Mouse (Mus musculus) cerebellum, adult (tissue): ENCODE measurements at regions not wholly inside any gene's neighbourhood (a gene's known extent, or its start where the extent isn't known, plus 50 kb on each side); places are given as distances from the start of the nearest gene placed in this dataset.

ENCODE experiments used
- ATAC-seq: cut with Nextera tagmentation; 2 replicates; pipeline ENCODE4 v1.9.2; 2017; ENCODE audit warnings: mild to moderate bottlenecking, moderate library complexity, mixed read lengths; ENCODE audit not compliant: insufficient number of reproducible peaks, low FRiP score, low TSS enrichment

DNA sequence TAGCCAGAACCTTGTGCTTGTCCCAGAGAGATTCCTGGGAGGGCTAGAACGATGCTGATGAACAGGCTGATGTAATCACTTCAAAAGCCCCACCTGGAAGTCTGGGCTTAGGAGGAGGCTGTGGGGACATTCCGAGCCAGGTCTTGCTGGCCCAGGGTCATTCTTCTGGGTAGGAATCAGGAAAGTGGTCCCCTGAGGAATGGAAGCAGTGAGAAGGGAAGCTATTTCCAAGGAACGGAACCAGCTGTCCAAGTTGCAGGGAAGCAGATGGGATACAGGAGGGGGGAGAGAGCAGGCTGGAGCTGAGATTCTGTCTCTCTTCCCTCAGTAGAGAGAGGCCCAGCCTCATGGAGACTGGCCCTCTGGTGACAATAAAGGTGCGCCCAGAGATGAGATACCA lies 243.9 kb downstream of the Tcf7l2 start:
- no peak for ATAC-seq

DNA sequence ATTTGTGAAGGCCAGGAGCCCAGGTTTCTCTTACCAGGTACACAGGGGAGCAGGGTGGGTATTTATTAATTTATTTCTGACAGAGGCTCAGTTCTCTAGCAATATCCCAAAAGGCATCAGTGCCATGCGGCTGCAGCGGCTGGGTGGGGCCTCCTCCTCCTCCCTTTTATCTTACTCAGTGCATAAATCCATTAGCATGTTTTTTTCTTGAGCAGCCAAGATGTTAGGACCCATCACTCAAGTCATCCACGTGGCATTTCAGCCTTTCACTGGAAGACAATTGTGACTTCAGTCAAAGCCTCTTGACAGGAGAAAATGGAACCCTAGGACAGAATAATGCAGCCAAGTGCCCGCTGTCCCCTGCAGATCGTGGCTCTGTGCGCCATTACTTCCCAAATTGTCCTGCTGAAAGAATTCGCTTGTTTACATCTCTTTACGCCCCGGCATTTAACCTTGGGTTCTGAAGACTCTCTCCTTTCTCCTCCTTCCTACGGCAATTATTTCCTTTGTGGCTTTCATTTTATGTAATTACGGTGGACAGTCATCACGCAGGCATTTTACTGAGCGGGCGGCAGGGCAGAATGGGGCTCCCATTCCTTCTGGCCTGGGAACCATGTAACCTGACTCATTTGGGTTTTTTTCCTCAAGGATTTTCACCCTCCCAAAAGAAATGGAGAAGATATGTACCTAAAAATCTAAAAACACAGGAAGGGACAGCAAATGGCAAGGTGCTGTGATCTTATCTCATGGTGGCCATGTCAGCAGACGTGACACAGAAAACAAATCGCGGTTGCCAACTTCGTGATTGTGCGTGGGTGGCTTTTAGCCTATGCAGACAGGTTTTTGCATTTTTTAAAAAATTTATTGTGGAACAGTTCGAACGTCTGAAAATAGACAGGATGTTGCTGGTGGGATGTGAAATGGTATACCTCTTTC lies 250.4 kb downstream of the Tcf7l2 start:
- ATAC-seq = no peak

DNA sequence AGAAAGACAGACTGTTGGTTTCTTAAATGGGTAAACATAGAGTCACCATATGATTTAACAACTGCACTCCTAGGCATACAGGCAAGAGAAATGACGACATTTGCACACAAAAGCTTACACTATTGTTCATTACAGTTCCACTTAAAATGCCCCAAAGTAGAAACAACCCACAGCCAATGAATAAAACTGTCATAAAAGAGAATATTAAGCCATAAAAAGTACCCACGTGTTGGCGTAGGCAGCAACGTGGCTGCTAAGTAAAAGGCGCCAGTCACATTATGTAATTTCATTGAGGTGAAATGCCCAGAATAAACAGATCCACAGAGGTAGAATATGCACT lies 251.1 kb downstream of the Tcf7l2 start:
- no peak for ATAC-seq

DNA sequence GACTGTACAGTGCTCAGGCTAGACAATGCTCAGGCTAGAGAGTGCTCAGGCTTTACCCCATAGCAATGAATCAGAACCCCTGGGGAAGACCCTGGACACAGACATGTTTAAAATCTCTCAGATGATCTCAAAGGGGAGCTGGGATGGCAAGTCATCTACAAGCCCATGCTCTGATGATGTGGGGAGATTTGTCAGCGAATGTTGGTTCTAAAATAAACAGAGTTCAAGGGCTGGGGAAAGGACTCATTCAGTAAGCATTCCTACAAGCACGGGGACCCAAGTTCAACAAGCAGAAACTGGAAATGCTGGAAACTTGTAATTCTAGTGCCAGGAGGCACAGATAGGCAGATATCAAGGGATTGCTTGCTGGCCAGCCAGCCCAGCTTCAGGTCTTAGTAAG lies 254.1 kb downstream of the Tcf7l2 start:
- no peak for ATAC-seq

DNA sequence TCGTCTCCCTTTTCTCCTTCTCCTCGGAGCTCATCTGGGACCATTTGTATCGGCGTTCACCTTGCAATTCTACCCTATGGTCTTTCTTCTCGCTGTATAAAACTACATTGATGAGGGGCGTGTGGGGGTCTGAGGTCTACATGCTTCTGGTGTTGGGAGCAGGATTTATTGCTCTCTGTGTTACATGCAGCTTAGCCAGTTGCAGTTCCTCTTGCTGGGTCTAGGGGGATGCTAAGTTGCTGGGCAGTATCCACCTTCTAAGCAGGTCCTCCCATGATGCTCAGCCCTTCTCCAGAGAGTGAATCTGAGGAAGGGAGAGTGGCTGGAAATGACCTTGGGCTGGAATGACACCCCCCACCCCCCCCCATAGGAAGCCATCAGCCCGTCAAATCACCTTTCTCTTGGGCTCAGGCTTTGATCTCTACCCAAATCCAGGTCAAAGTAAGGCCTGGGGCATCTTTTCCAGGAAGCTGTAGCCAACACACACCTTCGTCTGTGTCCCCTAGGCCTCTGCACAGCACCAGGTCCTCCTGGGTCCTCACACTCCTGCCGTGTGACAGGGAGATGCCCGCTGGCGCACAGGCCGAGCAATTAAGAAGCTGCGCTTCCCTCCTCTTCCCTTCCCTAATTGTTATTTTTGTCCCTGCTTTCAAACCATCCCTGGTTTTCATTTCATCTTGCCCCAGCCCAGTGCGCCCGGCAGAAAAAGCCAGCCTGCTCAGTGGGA lies 257.0 kb downstream of the Tcf7l2 start:
- no peak for ATAC-seq

DNA sequence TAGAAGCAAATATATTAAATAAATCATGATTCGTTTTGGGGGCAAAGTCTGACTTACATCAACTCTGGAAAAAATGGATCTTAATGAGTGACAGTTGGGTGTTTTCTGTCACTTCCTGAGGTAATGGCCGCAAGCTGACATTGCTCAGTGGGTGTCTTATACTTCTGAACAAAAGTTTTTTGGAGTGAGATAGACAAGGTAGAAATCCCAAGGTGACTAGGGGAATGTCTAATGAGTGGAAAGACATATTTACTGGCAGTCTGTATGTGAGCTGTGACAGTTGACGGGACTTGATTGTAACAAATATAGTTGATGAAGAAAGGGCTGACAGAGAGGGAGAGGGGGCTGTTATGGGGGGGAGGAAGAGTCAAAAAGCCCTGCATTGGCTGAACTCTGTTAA lies 257.8 kb downstream of the Tcf7l2 start:
- no peak for ATAC-seq

DNA sequence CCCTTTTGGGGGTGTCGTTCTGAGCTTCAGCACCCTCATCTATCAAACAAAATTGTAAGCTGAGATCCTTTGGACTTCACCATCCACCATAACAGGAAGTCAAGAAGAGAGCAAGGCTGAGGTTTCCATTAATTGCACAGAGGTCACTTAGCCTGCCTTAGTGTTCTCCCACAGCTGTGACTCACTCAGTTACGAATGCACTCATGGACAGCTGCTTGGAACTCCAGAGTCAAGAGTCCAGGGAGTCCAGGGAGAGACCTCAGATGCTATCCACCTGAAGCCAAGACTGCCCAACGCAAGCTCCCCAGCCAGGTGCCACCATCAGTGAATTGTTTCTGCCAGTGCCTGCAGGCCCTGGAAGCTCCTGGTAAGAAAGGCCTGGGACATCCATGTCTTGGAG lies 259.8 kb downstream of the Tcf7l2 start:
- no peak for ATAC-seq

DNA sequence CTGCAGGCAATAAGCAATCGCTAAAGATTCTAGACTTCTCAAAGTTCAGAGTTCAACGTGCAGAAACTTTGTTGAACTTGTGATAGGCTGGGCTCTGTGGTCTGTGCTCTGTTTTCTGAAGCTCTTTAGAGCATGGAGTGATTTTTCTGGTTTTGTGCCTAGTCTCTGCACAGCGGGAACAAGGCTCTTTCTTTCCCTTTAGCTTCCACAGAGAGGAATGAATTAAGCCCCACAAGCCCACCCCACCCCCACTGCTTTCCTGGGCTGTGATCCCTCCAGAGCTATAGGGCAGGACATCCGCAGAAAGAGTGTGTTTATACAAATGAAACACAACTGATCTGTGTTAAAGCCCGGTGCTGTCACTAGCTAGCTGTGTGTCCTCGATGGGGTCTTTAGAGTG lies 264.3 kb downstream of the Tcf7l2 start:
- no peak for ATAC-seq

DNA sequence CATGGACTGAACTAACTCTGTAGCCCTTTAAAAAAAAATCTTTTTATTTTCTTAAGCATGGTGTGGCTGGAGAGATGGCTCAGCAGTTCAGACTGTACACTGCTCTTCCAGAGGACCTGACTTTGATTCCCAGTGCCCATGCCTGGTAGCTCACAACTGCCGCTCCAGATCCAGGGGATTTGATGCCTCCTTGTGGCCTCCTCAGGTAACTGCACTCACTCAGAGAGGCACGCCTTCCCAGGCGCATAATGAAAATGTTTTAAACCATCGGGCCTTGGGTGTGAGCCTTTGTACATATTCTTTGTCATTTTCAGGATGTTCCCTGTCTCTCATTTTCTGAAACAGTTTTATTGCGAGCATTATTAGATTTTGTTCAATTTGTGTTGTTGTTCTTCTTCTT lies 265.8 kb downstream of the Tcf7l2 start:
- ATAC-seq = no peak

DNA sequence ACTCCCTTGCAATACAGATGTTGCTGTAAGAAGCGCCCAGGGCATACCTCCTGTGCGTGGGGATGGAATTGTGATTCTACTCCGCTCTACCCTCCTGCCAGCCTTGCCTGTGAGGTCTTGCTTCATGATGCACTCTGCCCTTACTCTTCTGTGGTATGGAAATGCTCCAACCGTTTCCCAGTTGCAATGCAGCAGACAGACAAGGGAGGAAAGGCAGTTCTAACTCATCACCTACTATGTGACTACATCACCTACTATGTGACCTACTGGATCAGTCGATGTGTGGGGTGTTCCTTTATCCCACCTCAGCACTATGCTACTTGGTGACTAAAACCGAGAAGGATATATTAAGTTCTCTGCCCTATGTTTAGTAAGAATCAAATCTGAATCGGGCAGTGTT lies 269.1 kb downstream of the Tcf7l2 start:
- no peak for ATAC-seq

DNA sequence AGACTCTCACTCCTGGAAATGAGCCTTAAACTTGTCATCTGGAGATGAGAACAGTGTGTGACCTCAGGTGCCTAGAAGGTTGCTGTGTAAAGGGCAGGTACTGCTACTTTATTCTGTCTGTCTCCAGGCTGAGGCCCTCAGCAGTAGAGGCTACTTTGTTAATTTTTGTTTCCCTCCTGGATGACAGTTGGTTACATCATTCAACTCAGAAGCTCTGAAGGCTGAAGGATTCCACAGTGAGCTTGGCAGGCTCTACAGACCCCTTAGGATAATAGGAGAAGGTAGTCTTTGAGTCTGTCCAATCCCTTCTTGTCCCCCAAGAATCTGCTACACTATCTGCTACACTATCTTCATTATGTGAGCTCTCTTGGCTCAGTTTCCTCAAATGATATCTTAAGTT lies 269.7 kb downstream of the Tcf7l2 start:
- ATAC-seq = no peak

DNA sequence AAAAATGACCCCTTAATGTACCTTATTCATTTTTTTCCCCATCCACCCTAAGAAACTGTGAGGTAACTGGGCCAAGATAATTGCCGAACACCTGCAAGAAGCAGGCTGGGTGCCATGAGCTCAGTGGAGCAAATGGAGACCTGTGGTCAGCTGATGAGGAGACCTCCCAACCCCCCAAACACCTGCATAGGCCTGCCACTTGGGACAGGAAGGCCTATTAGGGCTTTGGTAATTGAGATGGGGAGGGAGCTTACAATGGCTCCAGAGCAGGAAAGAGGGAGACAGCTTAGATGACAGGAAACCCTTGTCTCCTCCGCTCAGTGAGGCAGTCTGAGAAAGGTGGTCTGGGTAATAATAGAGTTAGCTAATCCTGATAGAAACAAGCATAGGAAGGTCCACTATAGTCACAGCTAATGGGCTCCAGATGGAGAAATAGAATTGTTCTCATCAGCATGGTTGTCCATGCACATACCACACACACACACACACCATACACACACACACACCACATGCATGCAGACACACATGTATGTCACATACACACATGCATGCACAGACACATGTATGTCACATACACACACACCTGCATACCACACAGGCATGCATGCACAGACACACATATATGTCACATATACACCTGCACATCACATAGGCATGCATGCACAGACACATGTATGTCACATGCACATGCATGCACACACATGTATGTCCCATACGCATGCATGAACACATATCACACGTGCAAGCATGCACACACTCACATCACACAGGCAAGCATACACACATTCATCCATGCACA lies 270.2 kb upstream of the Habp2 start:
- ATAC-seq = no peak

DNA sequence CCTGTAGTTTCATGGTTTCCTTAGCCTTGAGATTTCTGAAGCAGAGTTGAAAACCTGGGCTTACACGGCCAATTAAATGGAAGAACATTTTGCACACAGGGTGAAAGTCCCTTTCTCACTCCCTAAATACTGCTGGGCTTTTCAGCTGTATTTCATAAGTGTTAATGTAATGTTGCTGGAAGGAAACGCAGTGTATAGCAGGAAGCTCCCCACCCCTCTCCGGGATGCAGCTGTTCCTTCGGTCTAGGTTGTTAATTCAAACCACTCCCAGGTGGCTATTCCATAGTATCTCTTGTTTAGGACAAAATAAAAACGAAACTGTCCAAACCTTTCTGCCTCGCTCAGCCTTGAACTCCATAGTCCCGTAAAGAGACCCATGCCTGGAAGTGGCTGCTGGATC lies 269.4 kb upstream of the Habp2 start:
- ATAC-seq = no peak

DNA sequence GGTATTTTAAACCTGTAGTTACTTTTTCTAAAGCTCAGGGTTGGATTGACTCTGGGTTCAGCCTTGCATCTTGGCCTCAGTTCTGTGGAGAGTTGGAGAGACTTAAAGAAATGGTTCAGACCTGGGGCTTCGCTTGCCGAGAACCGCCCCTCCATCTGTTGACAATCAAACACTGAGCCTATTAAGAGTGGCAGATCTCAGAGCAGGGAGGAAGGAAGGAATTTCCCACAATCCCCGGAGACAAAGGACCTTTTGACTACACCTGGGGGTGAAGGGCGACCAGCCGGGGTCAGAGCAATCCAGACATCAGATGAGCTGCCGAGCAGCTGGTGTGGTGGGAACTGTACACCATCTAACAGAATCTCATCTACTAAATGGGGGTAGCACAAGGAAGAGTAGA lies 267.8 kb upstream of the Habp2 start:
- no peak for ATAC-seq

DNA sequence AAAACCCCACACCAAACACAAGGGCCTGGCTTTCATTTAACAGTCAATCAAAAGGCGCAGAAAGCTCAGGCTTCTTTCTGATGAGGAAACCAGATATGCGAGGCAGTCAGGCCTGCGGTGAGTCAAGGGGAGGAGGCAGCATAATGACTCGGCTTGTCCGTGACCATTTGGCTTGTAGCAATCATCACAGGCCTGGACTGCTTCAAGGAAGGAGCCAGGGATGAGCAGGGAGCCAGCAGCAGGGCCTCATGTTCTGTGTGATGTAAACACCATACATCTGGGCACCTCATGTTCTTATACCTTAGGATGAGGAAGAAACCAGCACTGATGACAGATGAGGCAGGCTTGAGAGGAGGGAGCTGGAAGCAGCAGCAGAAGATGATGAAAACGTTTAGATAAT lies 264.6 kb upstream of the Habp2 start:
- ATAC-seq = no peak

DNA sequence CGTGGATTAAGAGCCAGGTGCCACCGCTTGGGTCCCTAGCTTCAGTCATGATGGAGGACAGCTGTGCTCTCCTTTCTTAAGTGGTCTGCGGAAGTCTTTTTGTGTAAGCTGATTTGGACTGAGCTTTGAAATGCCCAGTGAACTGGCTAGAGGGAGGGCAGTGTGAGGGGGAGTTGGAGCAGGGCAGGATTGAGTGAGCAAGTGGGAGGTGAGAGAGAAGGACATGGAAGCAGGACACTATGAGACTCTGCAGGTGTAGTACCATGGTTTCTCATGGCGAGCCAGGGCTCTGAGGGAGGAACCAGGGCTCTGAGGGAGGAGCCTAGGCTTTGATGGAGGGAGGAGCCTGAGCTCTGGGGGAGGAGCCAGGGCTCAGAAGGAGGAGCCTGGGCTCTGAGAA lies 262.3 kb upstream of the Habp2 start:
- ATAC-seq = no peak

DNA sequence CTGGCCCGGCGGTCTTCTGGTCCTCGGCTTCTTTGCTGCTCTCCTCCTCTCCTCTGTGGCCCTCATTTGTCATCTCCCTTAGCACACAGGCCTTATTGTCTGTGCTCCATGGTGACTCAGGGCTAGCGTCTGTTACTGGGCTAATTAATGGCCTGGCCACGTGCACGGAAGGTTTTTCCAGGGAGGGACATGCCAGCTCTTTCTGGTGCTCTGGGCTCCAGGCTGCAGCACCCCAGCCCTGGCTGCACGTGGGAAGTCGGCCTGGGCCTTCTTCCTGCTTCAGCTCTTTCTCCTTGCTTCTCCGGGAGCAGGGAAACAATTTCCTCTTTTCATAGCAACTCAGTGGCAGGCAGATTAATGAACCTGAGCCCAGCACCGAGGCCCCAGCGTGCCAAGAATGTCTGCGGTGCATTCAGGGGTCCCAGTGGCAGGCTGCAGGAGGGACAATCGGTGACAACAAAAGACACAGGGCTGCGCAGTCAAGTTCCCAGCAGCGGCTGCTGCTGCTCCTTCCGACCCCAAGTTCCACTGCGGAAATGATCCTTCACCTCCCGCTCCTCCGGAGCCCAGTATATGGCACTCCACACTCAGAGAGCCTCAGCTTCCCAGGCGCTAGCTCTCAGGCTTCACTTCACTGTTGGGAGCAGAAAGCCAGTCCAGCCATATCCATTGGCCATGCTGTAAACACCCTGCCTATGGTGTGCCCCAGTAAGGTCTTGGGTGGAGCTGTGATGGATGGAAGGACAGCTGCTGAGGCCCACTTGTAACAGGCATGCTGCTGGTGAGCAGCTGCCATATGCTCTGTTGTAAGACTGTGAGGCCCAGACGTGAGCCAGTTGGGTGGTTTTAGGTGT lies 257.3 kb upstream of the Habp2 start:
- peak; percentile 31; the same call in 1 of the 2 replicates for ATAC-seq

DNA sequence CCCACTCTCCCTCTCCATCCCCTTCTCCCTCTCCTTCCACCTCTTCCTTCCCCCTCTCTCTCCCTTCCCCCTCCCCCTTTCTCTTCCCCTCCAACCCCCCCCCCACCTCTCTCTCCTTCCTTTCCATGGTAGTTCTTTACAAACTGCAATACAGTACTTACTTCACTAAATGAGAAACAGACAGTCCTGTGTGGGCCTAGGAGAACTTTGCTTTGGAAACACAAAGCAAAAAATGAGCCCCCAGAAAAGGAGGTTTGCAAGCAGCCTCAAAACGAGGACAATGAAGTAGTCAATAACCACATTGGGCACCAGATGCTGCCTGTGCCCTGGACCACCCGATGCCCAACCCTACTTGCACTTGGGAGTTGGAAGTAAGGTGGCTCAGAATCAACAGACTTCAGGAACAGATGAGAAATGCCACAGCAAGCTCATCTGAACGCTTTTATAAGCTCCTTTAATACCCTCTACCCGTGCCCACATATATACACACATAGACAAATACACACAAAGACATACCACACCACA lies 256.5 kb upstream of the Habp2 start:
- ATAC-seq = no peak

DNA sequence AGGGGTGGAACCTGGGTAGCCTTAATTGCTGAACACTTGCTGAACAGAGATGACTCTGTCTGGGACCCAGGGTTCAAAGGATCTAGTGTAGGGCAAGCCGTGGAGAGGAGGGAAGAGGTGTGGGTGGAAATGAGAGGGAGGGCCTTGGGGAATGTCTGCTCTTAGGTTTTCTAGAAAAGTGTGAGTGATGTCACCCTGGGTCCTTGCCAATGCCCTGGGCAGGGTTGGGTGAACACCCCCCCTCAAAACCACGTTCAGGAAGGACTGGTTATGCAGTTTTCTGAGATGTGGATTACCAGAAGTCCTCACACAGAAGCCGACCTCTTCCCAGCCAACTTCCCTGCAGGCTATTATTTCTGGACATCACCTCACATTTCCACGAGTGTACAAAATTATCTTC lies 252.4 kb upstream of the Habp2 start:
- ATAC-seq = no peak

DNA sequence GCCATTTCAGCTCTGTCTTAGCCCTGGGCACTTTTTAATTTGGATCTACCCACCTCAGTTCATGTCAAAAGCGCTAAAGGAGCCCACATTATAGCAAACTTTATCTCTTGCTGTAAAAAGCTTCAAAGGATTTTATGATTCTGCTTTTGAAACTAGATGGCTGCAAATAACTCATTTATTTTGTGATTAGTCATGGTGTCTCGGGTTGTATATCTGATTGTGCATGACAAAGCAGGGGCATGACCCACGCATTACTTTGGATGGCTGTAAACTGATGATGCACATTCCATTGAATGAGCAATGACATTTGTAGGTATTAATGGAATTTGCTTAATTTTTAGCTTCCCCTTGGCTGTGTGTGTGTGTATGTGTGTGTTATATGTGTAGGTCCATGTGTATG lies 249.4 kb upstream of the Habp2 start:
- ATAC-seq = no peak
